Mouse (Mus musculus): Measurements from ENCODE around the gene Itgb4. TPM values are rescaled to one million over a fixed set of nuclear protein-coding genes. Genes with fewer than 3 reads are reported as not detected.

The Itgb4 gene
- polyA plus RNA-seq, 1 experiment from 2014 or later = 0.34 TPM

- DNase-seq (peak; percentile 19), ATAC-seq (peak; percentile 55)
- H3K4me3 ChIP-seq (ENCODE audit: low read depth, low read length) = no peak overlapping the region
- no peaks in the 10 kb centered on the region for H3K9me3 ChIP-seq (ENCODE audit: low read length)
- H3K36me3 ChIP-seq (replicated peaks; ENCODE audit: insufficient read depth, low read length) = peaks cover 49% of the 10 kb centered on the region
- peaks cover 3% of the 10 kb centered on the region; the same call in 1 of the 2 replicates for H3K4me1 ChIP-seq (ENCODE audit: insufficient read depth)
- WGBS (ENCODE audit: insufficient replicate concordance) = 39% methylated on average over 10 of the region's 10 CpGs
- H3K27ac ChIP-seq (ENCODE audit: low read depth) = no peak overlapping the region
- TF ChIP-seq EP300 (IDR thresholded peaks at IDR 0.05; ENCODE audit: low read depth) = no peak
- no peak for TF ChIP-seq CTCF (IDR thresholded peaks at IDR 0.05; ENCODE audit: low read depth)
- no peak overlapping the region for H3K4me2 ChIP-seq (ENCODE audit: low read depth, low read length)
- H3K27me3 ChIP-seq (ENCODE audit: insufficient read depth, low read length) = no peaks in the 10 kb centered on the region
- no peak overlapping the region for H3K9ac ChIP-seq (replicated peaks)
Observed at GRCm38 (mm10) chr11:115964977-115965604, 9.4 kb upstream of the Itgb4 start.

- H3K36me3 ChIP-seq (replicated peaks; ENCODE audit: insufficient read depth, low read length) = peaks cover 13% of the 10 kb centered on the region
- no peak overlapping the region for H3K4me3 ChIP-seq (ENCODE audit: low read depth, low read length)
- no peak for ATAC-seq
- TF ChIP-seq EP300 (IDR thresholded peaks at IDR 0.05; ENCODE audit: low read depth) = no peak
- no peak for TF ChIP-seq CTCF (IDR thresholded peaks at IDR 0.05; ENCODE audit: low read depth)
- no peak overlapping the region for H3K27ac ChIP-seq (ENCODE audit: low read depth)
- H3K9me3 ChIP-seq (ENCODE audit: low read length) = no peaks in the 10 kb centered on the region
- 51% methylated on average over 5 of the region's 5 CpGs for WGBS (ENCODE audit: insufficient replicate concordance)
- no peak overlapping the region for H3K4me2 ChIP-seq (ENCODE audit: low read depth, low read length)
- no peak overlapping the region for H3K9ac ChIP-seq (replicated peaks)
- peaks cover 3% of the 10 kb centered on the region; the same call in 1 of the 2 replicates for H3K27me3 ChIP-seq (ENCODE audit: insufficient read depth, low read length)
- peak; percentile 16 for DNase-seq
- H3K4me1 ChIP-seq (ENCODE audit: insufficient read depth) = peaks cover 5% of the 10 kb centered on the region; the same call in 1 of the 2 replicates
Observed at GRCm38 (mm10) chr11:115968731-115969405, 5.6 kb upstream of the Itgb4 start.

DNA sequence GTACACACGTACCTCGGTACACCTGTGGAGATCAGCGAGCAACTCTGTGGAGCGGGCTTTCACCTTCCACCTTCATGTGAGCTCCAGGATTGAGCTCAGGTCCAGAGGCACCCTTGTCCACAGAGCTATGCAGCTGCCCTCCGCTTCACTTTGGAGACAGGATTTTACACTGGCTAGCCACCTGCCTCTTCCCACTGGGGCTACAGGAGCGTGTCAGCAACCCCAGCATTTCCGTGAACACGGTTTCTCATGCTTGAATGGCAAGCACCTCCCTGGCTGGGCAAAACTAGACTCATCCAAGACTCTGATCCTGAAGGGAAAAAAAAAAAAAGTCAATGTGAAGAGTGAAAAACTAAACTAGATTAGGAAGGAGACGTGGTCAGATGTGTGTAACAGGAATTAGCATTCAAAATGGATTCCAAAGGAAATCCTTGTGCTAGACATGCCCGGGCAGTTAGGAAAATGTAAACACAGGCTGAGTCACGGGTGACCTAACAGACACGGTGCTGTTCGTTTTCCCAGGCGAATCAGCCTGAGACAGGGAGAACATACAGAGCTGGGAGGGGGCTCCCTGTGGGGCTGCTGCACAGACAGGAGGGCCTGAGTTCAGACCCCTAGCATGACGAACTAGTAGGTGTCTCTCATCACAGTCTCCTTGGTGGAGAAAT lies 4.4 kb upstream of the Itgb4 start:
- Histone ChIP-seq H3K4me3 (ENCODE audit: low read depth, low read length) (no peak overlapping the region), H3K27ac (ENCODE audit: low read depth) (no peak overlapping the region), H3K4me1 (ENCODE audit: insufficient read depth) (peaks cover 14% of the 10 kb centered on the region), H3K9ac (replicated peaks) (no peak overlapping the region), H3K9me3 (ENCODE audit: low read length) (no peaks in the 10 kb centered on the region), H3K36me3 (replicated peaks; ENCODE audit: insufficient read depth, low read length) (peaks cover 1% of the 10 kb centered on the region; the same call in 1 of the 2 replicates), H3K4me2 (ENCODE audit: low read depth, low read length) (no peak overlapping the region), H3K27me3 (ENCODE audit: insufficient read depth, low read length) (peaks cover 16% of the 10 kb centered on the region)
- TF ChIP-seq EP300 (IDR thresholded peaks at IDR 0.05; ENCODE audit: low read depth) (no peak), CTCF (IDR thresholded peaks at IDR 0.05; ENCODE audit: low read depth) (no peak)
- WGBS (ENCODE audit: insufficient replicate concordance) = 55% methylated on average over 15 of the region's 15 CpGs
- ATAC-seq (no peak), DNase-seq (no peak)

DNA sequence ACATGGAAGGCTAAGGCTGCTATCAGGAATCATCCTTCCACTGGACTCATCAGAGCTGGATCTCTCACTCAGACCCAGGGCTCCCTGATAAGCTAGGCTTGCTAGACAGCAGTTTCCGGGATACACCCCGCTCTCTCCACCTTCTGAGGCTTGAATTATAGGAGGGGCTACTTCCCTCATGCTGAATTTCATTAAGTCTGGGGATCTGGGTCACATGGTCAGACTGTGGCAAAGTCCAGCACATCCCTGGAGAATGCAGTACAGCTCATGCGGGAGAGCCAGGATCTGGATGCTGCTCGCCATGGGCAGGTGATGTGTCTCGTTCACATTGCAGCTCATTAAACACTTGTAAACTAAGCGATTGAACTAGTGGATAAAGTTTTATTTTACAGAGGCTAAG lies 3.5 kb upstream of the Itgb4 start:
- H3K9me3 ChIP-seq (ENCODE audit: low read length) = no peaks in the 10 kb centered on the region
- 79% methylated on average over 6 of the region's 6 CpGs for WGBS (ENCODE audit: insufficient replicate concordance)
- H3K36me3 ChIP-seq (replicated peaks; ENCODE audit: insufficient read depth, low read length) = no peaks in the 10 kb centered on the region; the same call in 1 of the 2 replicates
- peaks cover 14% of the 10 kb centered on the region for H3K4me1 ChIP-seq (ENCODE audit: insufficient read depth)
- H3K4me3 ChIP-seq (ENCODE audit: low read depth, low read length) = no peak overlapping the region
- ATAC-seq (no peak), DNase-seq (no peak)
- H3K27ac ChIP-seq (ENCODE audit: low read depth) = no peak overlapping the region
- no peak overlapping the region for H3K9ac ChIP-seq (replicated peaks)
- H3K4me2 ChIP-seq (ENCODE audit: low read depth, low read length) = no peak overlapping the region
- H3K27me3 ChIP-seq (ENCODE audit: insufficient read depth, low read length) = peaks cover 25% of the 10 kb centered on the region
- no peak for TF ChIP-seq CTCF (IDR thresholded peaks at IDR 0.05; ENCODE audit: low read depth)

GRCm38 (mm10) chr11:115975083-115975420 lies 543 bp downstream of the Itgb4 start:
- no peak overlapping the region for H3K27ac ChIP-seq (ENCODE audit: low read depth)
- ATAC-seq (no peak), DNase-seq (no peak)
- no peak for TF ChIP-seq EP300 (IDR thresholded peaks at IDR 0.05; ENCODE audit: low read depth)
- TF ChIP-seq CTCF (IDR thresholded peaks at IDR 0.05; ENCODE audit: low read depth) = no peak
- no peaks in the 10 kb centered on the region for H3K9me3 ChIP-seq (ENCODE audit: low read length)
- peak overlapping the region; percentile 79 for H3K4me2 ChIP-seq (ENCODE audit: low read depth, low read length)
- H3K27me3 ChIP-seq (ENCODE audit: insufficient read depth, low read length) = peaks cover 31% of the 10 kb centered on the region
- H3K4me3 ChIP-seq (ENCODE audit: low read depth, low read length) = peak overlapping the region; percentile 51
- H3K9ac ChIP-seq (replicated peaks) = no peak overlapping the region
- peaks cover 11% of the 10 kb centered on the region for H3K4me1 ChIP-seq (ENCODE audit: insufficient read depth)
- 7% methylated on average over 18 of the region's 18 CpGs for WGBS (ENCODE audit: insufficient replicate concordance)
- H3K36me3 ChIP-seq (replicated peaks; ENCODE audit: insufficient read depth, low read length) = no peaks in the 10 kb centered on the region

- TF ChIP-seq EP300 (IDR thresholded peaks at IDR 0.05; ENCODE audit: low read depth) = no peak
- no peak for TF ChIP-seq CTCF (IDR thresholded peaks at IDR 0.05; ENCODE audit: low read depth)
- Histone ChIP-seq H3K4me2 (ENCODE audit: low read depth, low read length) (no peak overlapping the region), H3K27ac (ENCODE audit: low read depth) (no peak overlapping the region), H3K9me3 (ENCODE audit: low read length) (no peaks in the 10 kb centered on the region), H3K4me1 (ENCODE audit: insufficient read depth) (peaks cover 9% of the 10 kb centered on the region), H3K36me3 (replicated peaks; ENCODE audit: insufficient read depth, low read length) (no peaks in the 10 kb centered on the region), H3K9ac (replicated peaks) (no peak overlapping the region), H3K27me3 (ENCODE audit: insufficient read depth, low read length) (peaks cover 31% of the 10 kb centered on the region), H3K4me3 (ENCODE audit: low read depth, low read length) (no peak overlapping the region)
- 41% methylated on average over 12 of the region's 12 CpGs for WGBS (ENCODE audit: insufficient replicate concordance)
- ATAC-seq = no peak
- DNase-seq = peak; percentile 12
Observed at GRCm38 (mm10) chr11:115975544-115975943, 1.0 kb downstream of the Itgb4 start.
